Mouse (Mus musculus) olfactory bulb, adult 2 months (tissue): ENCODE data around the gene Chgb. TPM values are rescaled to one million over a fixed set of nuclear protein-coding genes. Genes with fewer than 3 reads are reported as not detected.

ENCODE experiments used
- H3K27ac ChIP-seq: fragments of 200-500 bp; 2 replicates; pipeline ENCODE4 v1.5.1; 2012; ENCODE audit warnings: low read depth, low read length; ENCODE audit not compliant: insufficient read depth
- H3K4me1 ChIP-seq: fragments of 200-500 bp; 2 replicates; pipeline ENCODE4 v1.6.1; 2012; ENCODE audit warnings: low read length; ENCODE audit not compliant: control insufficient read depth, insufficient read depth
- H3K4me3 ChIP-seq: fragments of 200-500 bp; 2 replicates; pipeline ENCODE4 v1.5.1; 2012; ENCODE audit warnings: mild to moderate bottlenecking, low read depth, low read length, moderate library complexity; ENCODE audit not compliant: insufficient read depth
- CTCF ChIP-seq: fragments of 200-500 bp; IDR thresholded peaks from 2 replicates; pipeline ENCODE4 v1.5.1; 2012; ENCODE audit warnings: low read depth, mild to moderate bottlenecking, low read length, moderate library complexity; ENCODE audit not compliant: insufficient read depth
- POLR2A ChIP-seq: fragments of 200-500 bp; IDR thresholded peaks from 2 replicates; pipeline ENCODE4 v1.6.1; 2012; ENCODE audit warnings: mild to moderate bottlenecking, low read depth, low read length, moderate library complexity; ENCODE audit not compliant: insufficient read depth
- WGBS: fragments of 180-500 bp; shearing (Covaris S2); methylation state at CpG from one replicate; pipeline ENCODE4 v1.1.7; 2018; 5-methylcytosine and 5-hydroxymethylcytosine counted together
- polyA plus RNA-seq: library from polyadenylated mRNA; stranded (reverse); fragments of >200 nt; gene quantifications from 2 replicates; pipeline ENCODE4 v1.2.4, GENCODE M21; 2012; ENCODE audit warnings: low replicate concordance; ENCODE audit not compliant: missing spikeins, insufficient read depth, insufficient read length

The Chgb gene
- 149 TPM in 1 of 2 replicates, not detected in the other for polyA plus RNA-seq

- Histone ChIP-seq H3K27ac (peak within 1 kb of the TSS; percentile 98), H3K4me1 (peaks cover 3% of the 10 kb centered on the region; the same call in 1 of the 2 replicates), H3K4me3 (peak within 1 kb of the TSS; percentile 88)
- WGBS, result 3% methylated on average over 4 of the region's 4 CpGs
- TF ChIP-seq CTCF (no peak), POLR2A (no peak)
These were observed at the start of gene Chgb for GRCm38 (mm10) chr2:132780978-132781377. Gene Chgb, plus strand, starts transcription at chr2:132781278.

GRCm38 (mm10) chr2:132732940-132733339, 48.1 kb upstream of the Chgb start:
- no peak overlapping the region for H3K4me3 ChIP-seq
- TF ChIP-seq POLR2A, result no peak
- TF ChIP-seq CTCF, result no peak
- WGBS, result 80% methylated on average over 5 of the region's 5 CpGs
- no peak overlapping the region for H3K27ac ChIP-seq
- peaks cover 6% of the 10 kb centered on the region; the same call in 1 of the 2 replicates for H3K4me1 ChIP-seq

- WGBS, result 84% methylated on average over 10 of the region's 10 CpGs
- Histone ChIP-seq H3K4me3 (no peak overlapping the region), H3K27ac (no peak overlapping the region), H3K4me1 (peaks cover 6% of the 10 kb centered on the region; the same call in 1 of the 2 replicates)
- no peak for TF ChIP-seq CTCF
- no peak for TF ChIP-seq POLR2A
These were observed 47.2 kb upstream of the Chgb start for GRCm38 (mm10) chr2:132733603-132734573.

- H3K4me3 ChIP-seq, result no peak overlapping the region
- peaks cover 14% of the 10 kb centered on the region for H3K4me1 ChIP-seq
- TF ChIP-seq POLR2A (no peak), CTCF (no peak)
- 50% methylated on average over 2 of the region's 2 CpGs for WGBS
- H3K27ac ChIP-seq, result no peak overlapping the region
These were observed 42.2 kb upstream of the Chgb start for GRCm38 (mm10) chr2:132738816-132739432.

- Histone ChIP-seq H3K4me1 (peaks cover 14% of the 10 kb centered on the region), H3K4me3 (peak overlapping the region; percentile 1; the same call in 1 of the 2 replicates), H3K27ac (peak overlapping the region; percentile 87)
- TF ChIP-seq POLR2A, result no peak
- no peak for TF ChIP-seq CTCF
- WGBS, result 25% methylated on average over 8 of the region's 8 CpGs
These were observed 39.2 kb upstream of the Chgb start for GRCm38 (mm10) chr2:132741862-132742347.

GRCm38 (mm10) chr2:132744866-132745265, 36.2 kb upstream of the Chgb start:
- no peak for TF ChIP-seq CTCF
- TF ChIP-seq POLR2A, result no peak
- Histone ChIP-seq H3K4me1 (peaks cover 6% of the 10 kb centered on the region), H3K4me3 (no peak overlapping the region), H3K27ac (no peak overlapping the region)
- 90% methylated on average over 5 of the region's 5 CpGs for WGBS

- WGBS, result 65% methylated on average over 3 of the region's 3 CpGs
- Histone ChIP-seq H3K4me3 (no peak overlapping the region), H3K27ac (no peak overlapping the region), H3K4me1 (peaks cover 6% of the 10 kb centered on the region)
- no peak for TF ChIP-seq POLR2A
- no peak for TF ChIP-seq CTCF
These were observed 35.0 kb upstream of the Chgb start for GRCm38 (mm10) chr2:132746108-132746507.

GRCm38 (mm10) chr2:132750726-132751125, 30.4 kb upstream of the Chgb start:
- Histone ChIP-seq H3K4me3 (no peak overlapping the region), H3K27ac (no peak overlapping the region), H3K4me1 (peaks cover 5% of the 10 kb centered on the region)
- TF ChIP-seq CTCF (no peak), POLR2A (no peak)
